Mouse (Mus musculus) thymus, adult 2 months (tissue): ENCODE data around the gene Neu2.

Experiments
- CTCF ChIP-seq: fragments of 200-500 bp; IDR thresholded peaks from 2 replicates; pipeline ENCODE4 v1.5.1; 2012; ENCODE audit warnings: mild to moderate bottlenecking, control low read depth, low read length, moderate library complexity, borderline replicate concordance; ENCODE audit not compliant: control insufficient read depth, poor library complexity, insufficient read depth; ENCODE audit errors: extremely low read depth
- POLR2A ChIP-seq: fragments of 200-500 bp; IDR thresholded peaks from 2 replicates; pipeline ENCODE4 v1.6.1; 2012; ENCODE audit warnings: mild to moderate bottlenecking, low read length, control low read depth, moderate library complexity; ENCODE audit not compliant: control insufficient read depth, poor library complexity, insufficient read depth; ENCODE audit errors: extremely low read depth

DNA sequence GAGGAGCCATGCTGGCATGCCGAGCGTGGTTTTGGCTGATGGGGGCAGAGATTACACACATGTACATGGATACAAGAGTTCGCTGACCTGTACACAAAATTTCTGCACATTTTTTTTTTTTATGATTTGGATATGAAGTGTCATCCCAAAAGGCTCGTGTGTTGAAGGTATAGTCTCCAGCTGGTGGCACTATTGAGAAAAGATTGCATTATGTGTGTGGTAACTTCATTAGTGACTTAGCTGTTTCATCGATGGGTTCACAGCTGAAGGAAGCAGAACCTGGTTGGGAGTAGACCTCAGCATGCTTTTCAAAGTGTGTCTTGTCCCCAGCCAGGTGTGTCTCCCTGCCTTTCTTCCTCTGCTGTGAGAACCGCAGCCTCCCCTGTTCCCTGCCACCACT lies 41.4 kb upstream of the Neu2 start:
- no peak for TF ChIP-seq CTCF
- TF ChIP-seq POLR2A = no peak
